Mouse (Mus musculus) testis, adult 2 months (tissue): ENCODE measurements around the gene Sox21. TPM values are rescaled to one million over a fixed set of nuclear protein-coding genes. Genes with fewer than 3 reads are reported as not detected.

Experiments
- H3K27ac ChIP-seq: fragments of 200-500 bp; 2 replicates; pipeline ENCODE4 v1.5.1; 2012; ENCODE audit warnings: low read depth, low read length; ENCODE audit not compliant: control insufficient read depth, insufficient read depth
- H3K27me3 ChIP-seq: fragments of 200-500 bp; 2 replicates; pipeline ENCODE4 v1.6.1; 2012; ENCODE audit warnings: mild to moderate bottlenecking, low read length, moderate library complexity; ENCODE audit not compliant: control insufficient read depth, insufficient read depth
- H3K36me3 ChIP-seq: fragments of 200-500 bp; 2 replicates; pipeline ENCODE4 v1.6.1; 2012; ENCODE audit warnings: mild to moderate bottlenecking, low read length; ENCODE audit not compliant: control insufficient read depth, insufficient read depth
- H3K4me1 ChIP-seq: fragments of 200-500 bp; 2 replicates; pipeline ENCODE4 v1.6.1; 2012; ENCODE audit warnings: low read length; ENCODE audit not compliant: control insufficient read depth, insufficient read depth
- H3K4me3 ChIP-seq: fragments of 200-500 bp; 2 replicates; pipeline ENCODE4 v1.5.1; 2012; ENCODE audit warnings: low read depth, mild to moderate bottlenecking, low read length, moderate library complexity, mixed read lengths; ENCODE audit not compliant: control insufficient read depth
- CTCF ChIP-seq: fragments of 200-500 bp; IDR thresholded peaks from 2 replicates; pipeline ENCODE4 v1.5.1; 2012; ENCODE audit warnings: low read depth, mild to moderate bottlenecking, inconsistent platforms, low read length, moderate library complexity; ENCODE audit not compliant: control insufficient read depth, insufficient read depth, insufficient replicate concordance
- POLR2A ChIP-seq: fragments of 200-500 bp; IDR thresholded peaks from 2 replicates; pipeline ENCODE4 v1.6.1; 2012; ENCODE audit warnings: low read depth, mild to moderate bottlenecking, inconsistent platforms, low read length, moderate library complexity; ENCODE audit not compliant: control insufficient read depth
- polyA plus RNA-seq: library from polyadenylated mRNA; depleted of rRNA; stranded (reverse); fragments of >200 nt; gene quantifications from 2 replicates; pipeline ENCODE4 v1.2.3, GENCODE M21; 2012; rRNA removed

Gene Sox21
- polyA plus RNA-seq, 1 experiment = not detected

DNA sequence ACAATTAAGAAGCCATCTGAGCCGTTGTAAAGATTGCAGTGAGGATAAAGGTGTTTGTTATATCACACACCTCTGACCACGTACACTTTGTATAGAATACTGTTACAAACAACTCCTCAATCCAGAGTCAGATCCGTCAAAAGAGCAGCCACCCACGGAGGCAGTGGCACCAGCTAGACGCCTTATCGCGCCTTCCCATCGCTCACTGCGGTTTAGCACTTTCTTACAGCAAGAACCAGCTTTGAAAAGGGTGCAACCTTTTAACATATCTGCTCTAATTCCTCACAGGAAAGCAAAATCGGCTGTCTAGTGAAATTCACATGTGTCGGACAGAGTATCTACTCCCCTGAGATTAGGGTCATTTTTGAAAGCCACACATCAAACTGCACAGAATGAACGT lies 39.8 kb downstream of the Sox21 start:
- Histone ChIP-seq H3K27me3 (no peaks in the 10 kb centered on the region), H3K4me3 (no peak overlapping the region), H3K4me1 (peaks cover 2% of the 10 kb centered on the region; the same call in 1 of the 2 replicates), H3K36me3 (no peaks in the 10 kb centered on the region), H3K27ac (no peak overlapping the region)
- TF ChIP-seq POLR2A = no peak
- TF ChIP-seq CTCF = no peak

- TF ChIP-seq CTCF (no peak), POLR2A (no peak)
- no peak overlapping the region for H3K4me3 ChIP-seq
- peaks cover 2% of the 10 kb centered on the region; the same call in 1 of the 2 replicates for H3K4me1 ChIP-seq
- H3K27me3 ChIP-seq = no peaks in the 10 kb centered on the region
- H3K36me3 ChIP-seq = no peaks in the 10 kb centered on the region
- no peak overlapping the region for H3K27ac ChIP-seq
These were observed 42.5 kb downstream of the Sox21 start for GRCm38 (mm10) chr14:118194219-118194914.

DNA sequence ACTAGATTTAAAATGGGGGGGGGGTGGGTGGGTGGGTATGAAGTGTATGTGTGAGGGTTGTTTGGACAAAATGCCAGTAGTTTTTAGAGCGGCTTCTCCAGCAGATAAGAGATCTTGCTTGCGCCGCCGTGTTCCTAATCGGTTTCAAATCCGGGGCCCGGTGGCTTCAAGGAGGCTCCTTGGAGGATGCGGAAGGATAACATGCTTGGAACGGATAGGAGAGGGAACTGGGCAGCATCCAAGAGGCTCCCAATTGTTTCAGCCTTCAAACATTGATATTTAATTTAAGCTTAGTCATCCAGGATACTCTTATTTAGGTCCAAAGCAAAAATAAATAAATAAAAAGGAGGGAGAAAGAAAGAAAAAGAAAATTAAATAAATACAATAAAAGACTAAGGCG lies 43.2 kb downstream of the Sox21 start:
- Histone ChIP-seq H3K27ac (no peak overlapping the region), H3K36me3 (no peaks in the 10 kb centered on the region), H3K4me3 (no peak overlapping the region), H3K4me1 (peaks cover 2% of the 10 kb centered on the region; the same call in 1 of the 2 replicates), H3K27me3 (no peaks in the 10 kb centered on the region)
- TF ChIP-seq CTCF (no peak), POLR2A (no peak)

DNA sequence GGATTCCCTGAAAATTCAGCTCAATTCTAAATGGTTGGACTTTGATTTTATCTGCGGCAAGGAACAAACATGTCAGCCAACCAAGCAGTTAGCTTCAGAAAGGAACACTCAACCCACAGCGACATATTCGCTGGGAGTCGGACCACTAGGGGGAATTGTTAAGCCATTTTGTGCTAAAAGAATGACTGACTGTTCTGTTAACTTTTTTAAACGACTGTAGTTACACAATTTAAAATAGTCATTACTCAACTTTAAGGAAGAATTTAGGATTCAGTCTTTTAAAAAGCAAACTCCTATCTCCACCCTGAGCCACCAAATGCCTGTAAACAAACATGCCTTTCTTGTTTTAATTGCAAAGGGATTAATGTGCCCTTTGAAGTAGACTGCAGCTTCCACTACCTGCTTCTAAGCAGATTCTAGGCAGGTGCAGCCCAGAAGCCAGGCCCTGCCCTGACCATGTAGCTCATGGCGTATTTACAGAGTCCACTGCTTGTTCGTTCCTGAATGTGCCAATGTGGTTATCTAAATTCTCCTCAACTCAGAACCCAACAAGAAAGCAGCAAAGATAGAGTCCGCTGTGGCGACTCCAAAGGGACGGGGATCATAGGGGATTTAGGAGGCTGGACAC lies 43.7 kb downstream of the Sox21 start:
- Histone ChIP-seq H3K4me1 (peaks cover 2% of the 10 kb centered on the region; the same call in 1 of the 2 replicates), H3K36me3 (no peaks in the 10 kb centered on the region), H3K27me3 (no peaks in the 10 kb centered on the region), H3K27ac (no peak overlapping the region), H3K4me3 (no peak overlapping the region)
- TF ChIP-seq POLR2A (no peak), CTCF (no peak)

- Histone ChIP-seq H3K36me3 (no peaks in the 10 kb centered on the region), H3K4me1 (peaks cover 2% of the 10 kb centered on the region; the same call in 1 of the 2 replicates), H3K27me3 (no peaks in the 10 kb centered on the region), H3K4me3 (no peak overlapping the region), H3K27ac (no peak overlapping the region)
- TF ChIP-seq CTCF (no peak), POLR2A (no peak)
These were observed 45.4 kb downstream of the Sox21 start for GRCm38 (mm10) chr14:118191442-118191841.

Other genes starting within 250 kb of the Sox21 start
- gene Dct, start 184.8 kb downstream of the Sox21 start, polyA plus RNA-seq = 4.0 and 5.0 TPM in 2 replicates
- 3.2 and 3.5 TPM in 2 replicates for gene Tgds, start 104.3 kb downstream of the Sox21 start, polyA plus RNA-seq
- 25.2 and 26.3 TPM in 2 replicates for gene Gpr180, start 99.9 kb downstream of the Sox21 start, polyA plus RNA-seq
- not detected in 2 replicates for gene Gm9376, start 29.9 kb upstream of the Sox21 start, polyA plus RNA-seq